Mouse (Mus musculus) MEL (cell line): ENCODE results near the gene Pnp. TPM values are rescaled to one million over a fixed set of nuclear protein-coding genes. Genes with fewer than 3 reads are reported as not detected.
"Not testable (repeated sequence)": the region's sequence is repeated elsewhere in the genome, so short reads cannot be mapped to it uniquely, and the experiment has no call there.

Experiments
- DNase-seq: peaks from one replicate; pipeline ENCODE4 v3.0.0; 2011; ENCODE audit warnings: low read depth, low spot score
- H3K27ac ChIP-seq: 2 replicates; pipeline ENCODE4 v1.5.1; 2012; ENCODE audit warnings: low read depth, mild to moderate bottlenecking, control low read depth, low read length, moderate library complexity; ENCODE audit not compliant: control insufficient read depth
- H3K27me3 ChIP-seq, 2 experiments: fragments of 150-350 bp in 1 of 2; sonication (generic) in 1 of 2; 2 replicates each; pipeline ENCODE4 v1.6.1; 2012; ENCODE audit warnings: low read length in 2 of 2, mild to moderate bottlenecking in 2 of 2, improper control_type of control experiment in 1 of 2, moderate library complexity in 1 of 2; ENCODE audit not compliant: insufficient read depth in 2 of 2, control insufficient read depth in 1 of 2
- H3K36me3 ChIP-seq, 2 experiments: 2 replicates each; pipeline ENCODE4 v1.6.1; 2012 to 2014; ENCODE audit warnings: low read length in 2 of 2, improper control_type of control experiment in 1 of 2, inconsistent platforms in 1 of 2, mild to moderate bottlenecking in 1 of 2; ENCODE audit not compliant: insufficient read depth in 2 of 2, control insufficient read depth in 1 of 2
- H3K4me1 ChIP-seq, 2 experiments: fragments of 150-350 bp in 1 of 2; sonication (generic) in 1 of 2; 2 replicates each; pipeline ENCODE4 v1.6.1; 2012; ENCODE audit warnings: low read length in 2 of 2, improper control_type of control experiment in 1 of 2, mild to moderate bottlenecking in 1 of 2; ENCODE audit not compliant: insufficient read depth in 2 of 2, control insufficient read depth in 1 of 2
- H3K4me3 ChIP-seq, 2 experiments: fragments of 150-350 bp in 1 of 2; sonication (generic) in 1 of 2; 2 replicates each; pipeline ENCODE4 v1.5.1; 2012; ENCODE audit warnings: low read depth in 2 of 2, low read length in 2 of 2, mild to moderate bottlenecking in 2 of 2, moderate library complexity in 2 of 2, control low read depth in 1 of 2, improper control_type of control experiment in 1 of 2; ENCODE audit not compliant: control insufficient read depth in 1 of 2, insufficient read depth in 1 of 2
- H3K79me2 ChIP-seq: 2 replicates; pipeline ENCODE4 v1.6.1; 2012; ENCODE audit warnings: mild to moderate bottlenecking, low read length, moderate library complexity; ENCODE audit not compliant: control insufficient read depth, poor library complexity, insufficient read depth
- H3K9ac ChIP-seq: 2 replicates; pipeline ENCODE4 v1.6.1; 2012; ENCODE audit warnings: low read depth, mild to moderate bottlenecking, control low read depth, low read length, moderate library complexity; ENCODE audit not compliant: control insufficient read depth, poor library complexity, severe bottlenecking
- H3K9me3 ChIP-seq: fragments of 150-350 bp; sonication (generic); replicated peaks from 2 replicates; pipeline ENCODE4 v1.6.1; 2012; ENCODE audit warnings: mild to moderate bottlenecking, low read length, improper control_type of control experiment, moderate library complexity; ENCODE audit not compliant: insufficient read depth
- CHD2 ChIP-seq: IDR thresholded peaks from 2 replicates; pipeline ENCODE4 v1.6.1; 2011; ENCODE audit warnings: low read length, improper control_type of control experiment
- E2F4 ChIP-seq: IDR thresholded peaks from 2 replicates; pipeline ENCODE4 v1.6.1; 2011; ENCODE audit warnings: low read depth, low read length, improper control_type of control experiment, borderline replicate concordance
- MAZ ChIP-seq: IDR thresholded peaks from 2 replicates; pipeline ENCODE4 v1.6.1; 2012; ENCODE audit warnings: low read depth, mild to moderate bottlenecking, inconsistent platforms, low read length, improper control_type of control experiment
- MYB ChIP-seq: IDR thresholded peaks from 2 replicates; pipeline ENCODE4 v1.6.1; 2011; ENCODE audit warnings: mild to moderate bottlenecking, low read depth, low read length, improper control_type of control experiment
- NRF1 ChIP-seq: IDR thresholded peaks from 2 replicates; pipeline ENCODE4 v1.6.1; 2014; ENCODE audit warnings: low read depth, mild to moderate bottlenecking, inconsistent platforms, low read length, improper control_type of control experiment, moderate library complexity; ENCODE audit not compliant: poor library complexity, insufficient read depth, severe bottlenecking
- TBP ChIP-seq: IDR thresholded peaks from 2 replicates; pipeline ENCODE4 v1.8.0; 2011; ENCODE audit warnings: low read depth, low read length, improper control_type of control experiment
- polyA plus RNA-seq, 2 experiments: library from polyadenylated mRNA; stranded (reverse) in 1 of 2; unstranded in 1 of 2; fragments of >175 nt in 1 of 2; fragments of >200 nt in 1 of 2; gene quantifications; 2 replicates each; pipeline versions ENCODE4 v1.2.1 to v1.2.4; 2012; ENCODE audit warnings: low replicate concordance in 2 of 2, low read depth in 1 of 2; ENCODE audit not compliant: insufficient read length in 2 of 2, insufficient read depth in 1 of 2, missing spikeins in 1 of 2
- total RNA-seq: library from RNA; depleted of rRNA; stranded (reverse); fragments of 300-350 nt; gene quantifications from 2 replicates; pipeline ENCODE4 v1.2.3, GENCODE M21; 2012

Pnp gene
- total and polyA plus RNA-seq, 3 experiments = 36.2 to 302 (median 46.7) TPM

DNA sequence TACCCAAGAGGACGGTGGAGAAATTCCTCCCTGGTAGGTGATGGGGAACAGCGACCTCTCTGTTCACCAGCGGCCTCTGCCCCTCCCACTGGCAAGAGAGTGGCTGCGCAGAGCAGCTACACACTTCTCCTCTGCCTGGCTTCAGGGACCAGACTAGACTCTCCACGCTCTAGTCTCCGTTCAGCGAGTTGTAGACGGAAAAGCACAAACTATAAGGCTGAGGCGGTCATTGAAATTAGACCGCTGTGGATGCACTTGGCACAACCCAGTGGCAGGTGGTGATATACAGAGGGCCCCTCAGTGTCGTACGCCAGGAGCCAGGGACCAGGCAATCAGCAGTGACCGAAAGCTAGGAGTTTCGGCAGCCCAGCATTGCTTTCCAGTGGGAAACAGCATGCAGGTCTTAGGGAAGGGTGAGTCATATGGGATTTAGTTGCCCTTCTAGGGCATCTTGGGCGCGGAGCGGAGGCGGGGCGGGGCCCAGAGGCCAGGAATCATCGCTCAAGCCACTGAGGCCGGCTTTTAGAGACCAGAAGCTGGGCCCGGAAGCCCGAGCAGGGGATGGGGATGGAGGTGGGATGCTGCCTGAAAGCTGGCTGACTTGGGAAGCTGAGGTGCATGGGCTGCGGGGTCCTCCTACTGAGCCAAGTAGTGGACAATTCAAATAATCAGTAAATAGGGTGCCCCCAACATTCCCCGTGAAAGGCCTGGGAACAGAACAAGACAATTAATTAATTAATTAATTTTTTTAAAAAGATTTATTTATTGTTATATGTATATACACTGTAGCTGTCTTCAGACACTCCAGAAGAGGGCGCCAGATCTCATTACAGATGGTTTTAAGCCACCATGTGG is 26.7 kb upstream of the Pnp start:
- Histone ChIP-seq H3K4me3 (no peak overlapping the region), H3K27ac (no peak overlapping the region), H3K9ac (no peak overlapping the region), H3K27me3 (no peaks in the 10 kb centered on the region), H3K9me3 (no peaks in the 10 kb centered on the region), H3K4me1 (no peaks in the 10 kb centered on the region), H3K36me3 (no peaks in the 10 kb centered on the region), H3K79me2 (no peaks in the 10 kb centered on the region)
- no peak for DNase-seq
- TF ChIP-seq E2F4 = no peak
- TF ChIP-seq MYB = no peak

DNA sequence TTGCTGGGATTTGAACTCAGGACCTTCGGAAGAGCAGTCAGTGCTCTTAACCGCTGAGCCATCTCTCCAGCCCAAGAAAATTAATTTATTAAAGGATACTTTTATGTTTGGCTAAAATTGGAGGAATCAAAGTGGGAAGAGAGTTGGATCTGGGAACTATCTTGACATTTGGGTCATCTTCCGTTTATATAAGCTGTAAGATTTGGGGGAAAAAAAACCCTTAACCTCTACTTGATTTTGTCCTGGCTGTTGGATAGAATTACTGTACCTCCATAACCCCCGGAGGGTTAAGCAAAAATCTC is 26.1 kb upstream of the Pnp start:
- Histone ChIP-seq H3K27me3 (no peaks in the 10 kb centered on the region), H3K27ac (no peak overlapping the region), H3K79me2 (no peaks in the 10 kb centered on the region), H3K9ac (no peak overlapping the region), H3K4me3 (no peak overlapping the region), H3K9me3 (no peaks in the 10 kb centered on the region), H3K36me3 (no peaks in the 10 kb centered on the region), H3K4me1 (no peaks in the 10 kb centered on the region)
- TF ChIP-seq TBP (peak; percentile 91), E2F4 (no peak)
- no peak for DNase-seq

DNA sequence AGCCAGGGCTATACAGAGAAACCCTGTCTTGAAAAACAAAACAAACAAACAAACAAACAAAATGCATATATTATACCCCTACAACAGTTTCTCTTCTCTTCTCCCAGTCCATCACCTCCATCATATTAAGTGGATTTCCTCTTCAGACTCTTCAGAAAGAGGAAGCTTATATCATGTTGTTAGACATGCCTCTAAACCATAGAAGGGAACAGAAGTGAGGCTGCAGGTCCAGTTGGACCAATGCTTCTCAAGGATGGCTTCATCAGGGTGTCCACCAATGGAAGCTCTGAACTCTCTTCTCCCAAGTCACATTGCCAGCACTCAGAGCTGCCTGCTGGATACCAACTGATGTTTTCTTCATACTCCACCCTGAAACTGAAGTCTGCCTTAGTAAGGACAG is 25.6 kb upstream of the Pnp start:
- not testable (repeated sequence) for H3K79me2 ChIP-seq, H3K27me3 ChIP-seq, H3K9me3 ChIP-seq, H3K9ac ChIP-seq, H3K4me3 ChIP-seq, H3K27ac ChIP-seq, DNase-seq, H3K36me3 ChIP-seq, H3K4me1 ChIP-seq

GRCm38 (mm10) chr14:50908126-50908525 is 22.8 kb upstream of the Pnp start:
- no peak overlapping the region for H3K9ac ChIP-seq
- TF ChIP-seq CHD2 (no peak), MAZ (no peak), NRF1 (no peak), TBP (no peak)
- TF ChIP-seq, all 39 proteins: peak for 0
- H3K4me1 ChIP-seq = no peaks in the 10 kb centered on the region
- H3K27ac ChIP-seq = no peak overlapping the region
- no peaks in the 10 kb centered on the region for H3K27me3 ChIP-seq
- H3K36me3 ChIP-seq = no peaks in the 10 kb centered on the region
- H3K9me3 ChIP-seq = no peaks in the 10 kb centered on the region
- H3K4me3 ChIP-seq = no peak overlapping the region
- H3K79me2 ChIP-seq = no peaks in the 10 kb centered on the region
- DNase-seq = no peak
